Mouse (Mus musculus): ENCODE measurements at regions not wholly inside any gene's neighbourhood (a gene's known extent, or its start where the extent isn't known, plus 50 kb on each side); places are given as distances from the start of the nearest gene placed in this dataset.

DNA sequence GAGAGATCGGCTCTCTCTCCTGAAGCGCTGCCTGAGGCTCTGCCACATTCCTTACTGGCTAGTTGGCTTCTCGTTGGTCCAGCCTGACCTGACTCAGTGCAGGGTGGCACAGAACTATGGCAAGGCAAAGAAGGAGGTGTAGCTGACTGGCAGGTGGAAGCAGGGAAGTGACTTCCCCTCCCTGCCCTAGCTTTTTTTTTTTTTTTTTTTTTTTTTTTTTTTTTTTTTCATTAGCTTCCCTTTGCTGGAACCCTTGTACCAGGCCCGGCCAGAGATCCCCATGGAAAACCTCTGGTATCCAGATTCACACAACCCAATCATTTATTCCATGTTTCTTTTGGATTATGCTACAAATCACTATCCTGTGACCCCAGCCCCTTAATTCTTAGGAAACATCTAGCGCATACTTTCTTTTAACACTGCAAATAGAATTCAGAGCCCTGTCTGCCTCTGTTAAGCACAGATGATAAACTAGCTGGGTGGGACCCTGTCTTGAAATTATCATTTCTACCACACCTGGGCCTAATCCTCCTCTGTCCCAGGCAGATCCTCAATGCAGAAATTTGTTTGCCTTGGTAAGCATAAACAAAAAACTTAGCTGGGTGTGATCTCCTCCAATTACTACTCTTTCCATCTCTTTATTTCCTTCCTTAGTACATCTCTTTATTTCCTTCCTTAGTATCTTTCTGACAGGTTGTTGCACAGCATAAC, 742.9 kb downstream of the Hace1 start:
- no peak overlapping the region for H3K27ac ChIP-seq (ENCODE audit: insufficient read depth, low read depth)
- no peaks in the 10 kb centered on the region for H3K79me2 ChIP-seq (replicated peaks; ENCODE audit: control insufficient read depth, extremely low read depth, insufficient read depth, poor library complexity, severe bottlenecking)
- TF ChIP-seq ZNF384 (IDR thresholded peaks at IDR 0.05; ENCODE audit: low read depth, low read length) (peak; percentile 46; the same call in 1 of the 2 replicates), TCF12 (IDR thresholded peaks at IDR 0.05; ENCODE audit: low read depth, low read length) (no peak)
- H3K27me3 ChIP-seq (replicated peaks): no peaks in the 10 kb centered on the region
- dilution Hi-C loops (cut with MboI; ENCODE audit: extremely low pct_ligation_motif_present, extremely low pct_unique_long_range_greater_than_20kb, low sequenced_read_pairs) (no loop called here), in situ Hi-C loops (cut with MboI; ENCODE audit: low pct_ligation_motif_present, low pct_unique_long_range_greater_than_20kb, low sequenced_read_pairs) (no loop called here)
- no peak overlapping the region for H3K4me2 ChIP-seq (ENCODE audit: insufficient read depth, low read depth, poor library complexity, severe bottlenecking)
- no peak overlapping the region for H3K9ac ChIP-seq (ENCODE audit: insufficient read depth, low read depth)
- no peaks in the 10 kb centered on the region for H3K4me1 ChIP-seq (ENCODE audit: control insufficient read depth in 1 of 2, insufficient read depth in 2 of 2)
- no peak for DNase-seq (ENCODE audit: extremely low read depth)
- H3K36me3 ChIP-seq (replicated peaks in 1 of 2; ENCODE audit: control insufficient read depth in 1 of 2, insufficient read depth in 1 of 2, low read length in 1 of 2): no peaks in the 10 kb centered on the region
- H3K9me3 ChIP-seq (replicated peaks; ENCODE audit: low read length): peaks cover 6% of the 10 kb centered on the region
- no peak overlapping the region for H3K4me3 ChIP-seq (replicated peaks in 1 of 3; ENCODE audit: low read depth in 2 of 3, low read length in 2 of 3, poor library complexity in 1 of 3)

DNA sequence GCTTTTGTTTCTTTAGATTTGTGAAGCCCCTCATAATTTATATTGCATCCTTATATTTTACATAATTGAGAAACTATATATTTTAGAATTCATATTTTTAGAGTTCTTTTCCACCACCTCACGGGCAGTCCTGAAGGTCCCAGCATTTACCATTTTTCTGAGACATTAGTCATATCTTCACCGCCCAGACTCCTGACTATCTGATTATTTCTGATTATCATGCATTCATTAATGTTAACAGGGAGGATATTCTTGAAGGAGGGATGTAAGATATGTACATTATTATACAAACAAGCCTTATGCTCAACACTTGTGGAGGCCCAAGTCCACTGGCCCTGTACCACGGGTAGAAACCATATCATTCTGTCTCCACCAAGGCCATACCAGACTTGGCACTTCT, 743.4 kb downstream of the Hace1 start:
- H3K9me3 ChIP-seq (replicated peaks; ENCODE audit: low read length): peaks cover 6% of the 10 kb centered on the region
- H3K27me3 ChIP-seq (replicated peaks): no peaks in the 10 kb centered on the region
- TF ChIP-seq SMC3 (IDR thresholded peaks at IDR 0.05; ENCODE audit: low read depth, low read length): no peak
- no peak overlapping the region for H3K4me3 ChIP-seq (replicated peaks in 1 of 3; ENCODE audit: low read depth in 2 of 3, low read length in 2 of 3, poor library complexity in 1 of 3)
- no peak for DNase-seq (ENCODE audit: extremely low read depth)
- no peak overlapping the region for H3K27ac ChIP-seq (ENCODE audit: insufficient read depth, low read depth)
- H3K4me2 ChIP-seq (ENCODE audit: insufficient read depth, low read depth, poor library complexity, severe bottlenecking): no peak overlapping the region
- H3K36me3 ChIP-seq (replicated peaks in 1 of 2; ENCODE audit: control insufficient read depth in 1 of 2, insufficient read depth in 1 of 2, low read length in 1 of 2): no peaks in the 10 kb centered on the region
- no peaks in the 10 kb centered on the region for H3K4me1 ChIP-seq (ENCODE audit: control insufficient read depth in 1 of 2, insufficient read depth in 2 of 2)
- in situ Hi-C loops (cut with MboI; ENCODE audit: low pct_ligation_motif_present, low pct_unique_long_range_greater_than_20kb, low sequenced_read_pairs) (no loop called here), dilution Hi-C loops (cut with MboI; ENCODE audit: extremely low pct_ligation_motif_present, extremely low pct_unique_long_range_greater_than_20kb, low sequenced_read_pairs) (no loop called here)
- no peaks in the 10 kb centered on the region for H3K79me2 ChIP-seq (replicated peaks; ENCODE audit: control insufficient read depth, extremely low read depth, insufficient read depth, poor library complexity, severe bottlenecking)
- no peak overlapping the region for H3K9ac ChIP-seq (ENCODE audit: insufficient read depth, low read depth)

GRCm38 (mm10) chr10:46329052-46329451, 751.4 kb downstream of the Hace1 start:
- H3K9ac ChIP-seq (ENCODE audit: insufficient read depth, low read depth): no peak overlapping the region
- H3K27me3 ChIP-seq (replicated peaks): no peaks in the 10 kb centered on the region
- no peaks in the 10 kb centered on the region for H3K9me3 ChIP-seq (replicated peaks; ENCODE audit: low read length)
- dilution Hi-C loops (cut with MboI; ENCODE audit: extremely low pct_ligation_motif_present, extremely low pct_unique_long_range_greater_than_20kb, low sequenced_read_pairs): no loop called here
- no peak for DNase-seq (ENCODE audit: extremely low read depth)
- H3K4me1 ChIP-seq (ENCODE audit: control insufficient read depth in 1 of 2, insufficient read depth in 2 of 2): no peaks in the 10 kb centered on the region
- in situ Hi-C loops (cut with MboI; ENCODE audit: low pct_ligation_motif_present, low pct_unique_long_range_greater_than_20kb, low sequenced_read_pairs): no loop called here
- H3K36me3 ChIP-seq (replicated peaks in 1 of 2; ENCODE audit: control insufficient read depth in 1 of 2, insufficient read depth in 1 of 2, low read length in 1 of 2): no peaks in the 10 kb centered on the region
- no peak overlapping the region for H3K27ac ChIP-seq (ENCODE audit: insufficient read depth, low read depth)
- no peaks in the 10 kb centered on the region for H3K79me2 ChIP-seq (replicated peaks; ENCODE audit: control insufficient read depth, extremely low read depth, insufficient read depth, poor library complexity, severe bottlenecking)
- TF ChIP-seq NELFE (IDR thresholded peaks at IDR 0.05; ENCODE audit: low read depth, low read length): no peak
- TF ChIP-seq MAZ (IDR thresholded peaks at IDR 0.05; ENCODE audit: low read depth, low read length): no peak
- no peak for TF ChIP-seq PAX5 (IDR thresholded peaks at IDR 0.05; ENCODE audit: low read length)
- no peak for TF ChIP-seq ETS1 (conservative IDR thresholded peaks at IDR 0.05; ENCODE audit: low read depth, low read length)
- no peak for TF ChIP-seq ELF1 (IDR thresholded peaks at IDR 0.05; ENCODE audit: low read depth, low read length)
- no peak for TF ChIP-seq RCOR1 (conservative IDR thresholded peaks at IDR 0.05; ENCODE audit: low read depth, low read length)
- no peak for TF ChIP-seq SIN3A (IDR thresholded peaks at IDR 0.05; ENCODE audit: low read length)
- TF ChIP-seq MEF2A (IDR thresholded peaks at IDR 0.05; ENCODE audit: borderline replicate concordance, low read depth, low read length): no peak
- TF ChIP-seq MXI1 (IDR thresholded peaks at IDR 0.05; ENCODE audit: low read depth, low read length): no peak
- no peak for TF ChIP-seq CTCF (conservative IDR thresholded peaks at IDR 0.05 in 1 of 2, IDR thresholded peaks at IDR 0.05 in 1 of 2; ENCODE audit: low read depth in 2 of 2, low read length in 2 of 2)
- TF ChIP-seq HCFC1 (IDR thresholded peaks at IDR 0.05; ENCODE audit: low read depth, low read length): no peak
- no peak for TF ChIP-seq JUND (conservative IDR thresholded peaks at IDR 0.05; ENCODE audit: low read depth, low read length)
- TF ChIP-seq ZC3H11A (IDR thresholded peaks at IDR 0.05; ENCODE audit: low read depth, low read length): no peak
- no peak for TF ChIP-seq JUN (IDR thresholded peaks at IDR 0.05; ENCODE audit: insufficient read depth, low read depth, low read length)
- TF ChIP-seq KAT2A (IDR thresholded peaks at IDR 0.05; ENCODE audit: insufficient replicate concordance, low read length): no peak
- TF ChIP-seq GABPA (IDR thresholded peaks at IDR 0.05; ENCODE audit: insufficient replicate concordance, low read depth, low read length): no peak
- no peak for TF ChIP-seq NRF1 (IDR thresholded peaks at IDR 0.05; ENCODE audit: low read depth, low read length)
- no peak for TF ChIP-seq IRF4 (IDR thresholded peaks at IDR 0.05; ENCODE audit: low read depth, low read length)
- no peak for TF ChIP-seq ZMIZ1 (IDR thresholded peaks at IDR 0.05; ENCODE audit: low read depth, low read length)
- H3K4me2 ChIP-seq (ENCODE audit: insufficient read depth, low read depth, poor library complexity, severe bottlenecking): no peak overlapping the region
- H3K4me3 ChIP-seq (replicated peaks in 1 of 3; ENCODE audit: low read depth in 2 of 3, low read length in 2 of 3, poor library complexity in 1 of 3): no peak overlapping the region
